Mouse (Mus musculus) limb, embryonic 13.5 days (tissue): ENCODE measurements around the gene Gtpbp1. TPM values are rescaled to one million over a fixed set of nuclear protein-coding genes. Genes with fewer than 3 reads are reported as not detected.

Source experiments
- ATAC-seq: fragments of 200-750 bp; cut with Nextera tagmentation; 2 replicates; pipeline ENCODE4 v1.8.0; 2017; ENCODE audit warnings: low read depth, moderate number of reproducible peaks, moderate TSS enrichment; ENCODE audit not compliant: low FRiP score
- H3K27ac ChIP-seq: fragments of 300-500 bp; sonication (generic); 2 replicates; pipeline ENCODE4 v1.5.1; 2015; ENCODE audit warnings: inconsistent platforms, mild to moderate bottlenecking, moderate library complexity
- H3K27me3 ChIP-seq: fragments of 300-500 bp; sonication (generic); 2 replicates; pipeline ENCODE4 v1.6.1; 2015; ENCODE audit warnings: mild to moderate bottlenecking, inconsistent platforms
- H3K36me3 ChIP-seq: fragments of 300-500 bp; sonication (generic); 2 replicates; pipeline ENCODE4 v1.6.1; 2015; ENCODE audit warnings: inconsistent platforms, mild to moderate bottlenecking, moderate library complexity
- H3K4me1 ChIP-seq: fragments of 300-500 bp; sonication (generic); 2 replicates; pipeline ENCODE4 v1.6.1; 2015; ENCODE audit warnings: inconsistent platforms
- H3K4me2 ChIP-seq: fragments of 300-500 bp; sonication (generic); replicated peaks from 2 replicates; pipeline ENCODE4 v1.6.1; 2015; ENCODE audit warnings: inconsistent platforms, mild to moderate bottlenecking, moderate library complexity
- H3K4me3 ChIP-seq: fragments of 300-500 bp; sonication (generic); 2 replicates; pipeline ENCODE4 v1.5.1; 2015; ENCODE audit warnings: moderate library complexity, mild to moderate bottlenecking, inconsistent platforms
- H3K9ac ChIP-seq: fragments of 300-500 bp; sonication (generic); 2 replicates; pipeline ENCODE4 v1.6.1; 2015; ENCODE audit warnings: mild to moderate bottlenecking, inconsistent platforms
- H3K9me3 ChIP-seq: fragments of 300-500 bp; sonication (generic); 2 replicates; pipeline ENCODE4 v1.6.1; 2016; ENCODE audit warnings: inconsistent platforms
- WGBS: fragments of 180-500 bp; shearing (Covaris S2); methylation state at CpG from one replicate; pipeline ENCODE4 v1.1.7; 2015; 5-methylcytosine and 5-hydroxymethylcytosine counted together
- polyA plus RNA-seq: library from polyadenylated mRNA; unstranded; fragments of >200 nt; fragmentation: Nextera tagmentation; extraction: Ambion mirVana; gene quantifications from 2 replicates; pipeline ENCODE4 v1.2.1, GENCODE M21; 2015

Gtpbp1 gene
- polyA plus RNA-seq, 1 experiment from 2014 or later: 40.8 TPM

GRCm38 (mm10) chr15:79747998-79748397 lies 57.4 kb downstream of the Gtpbp1 start:
- ATAC-seq: no peak
- no peak overlapping the region for H3K27ac ChIP-seq
- no peaks in the 10 kb centered on the region for H3K27me3 ChIP-seq
- no peaks in the 10 kb centered on the region for H3K9me3 ChIP-seq
- H3K4me3 ChIP-seq: no peak overlapping the region
- no peak overlapping the region for H3K4me2 ChIP-seq
- WGBS: 61% methylated on average over 11 of the region's 11 CpGs
- no peak overlapping the region for H3K9ac ChIP-seq
- peaks cover 17% of the 10 kb centered on the region for H3K4me1 ChIP-seq
- H3K36me3 ChIP-seq: no peaks in the 10 kb centered on the region

GRCm38 (mm10) chr15:79749162-79749561 lies 58.5 kb downstream of the Gtpbp1 start:
- Histone ChIP-seq H3K4me3 (no peak overlapping the region), H3K36me3 (no peaks in the 10 kb centered on the region), H3K9ac (no peak overlapping the region), H3K4me2 (no peak overlapping the region), H3K27ac (no peak overlapping the region), H3K9me3 (no peaks in the 10 kb centered on the region), H3K4me1 (peaks cover 18% of the 10 kb centered on the region), H3K27me3 (no peaks in the 10 kb centered on the region)
- no peak for ATAC-seq
- WGBS: 88% methylated on average over 7 of the region's 7 CpGs

GRCm38 (mm10) chr15:79750266-79750665 lies 59.6 kb downstream of the Gtpbp1 start:
- 85% methylated on average over 8 of the region's 8 CpGs for WGBS
- Histone ChIP-seq H3K9me3 (no peaks in the 10 kb centered on the region), H3K4me1 (peaks cover 10% of the 10 kb centered on the region), H3K4me3 (no peak overlapping the region), H3K27ac (no peak overlapping the region), H3K4me2 (no peak overlapping the region), H3K36me3 (no peaks in the 10 kb centered on the region), H3K9ac (no peak overlapping the region), H3K27me3 (no peaks in the 10 kb centered on the region)
- no peak for ATAC-seq

GRCm38 (mm10) chr15:79751772-79752171 lies 61.1 kb downstream of the Gtpbp1 start:
- 81% methylated on average over 17 of the region's 17 CpGs for WGBS
- H3K4me1 ChIP-seq: peaks cover 4% of the 10 kb centered on the region
- H3K36me3 ChIP-seq: no peaks in the 10 kb centered on the region
- H3K4me2 ChIP-seq: no peak overlapping the region
- no peaks in the 10 kb centered on the region for H3K27me3 ChIP-seq
- H3K4me3 ChIP-seq: no peak overlapping the region
- no peaks in the 10 kb centered on the region for H3K9me3 ChIP-seq
- H3K9ac ChIP-seq: no peak overlapping the region
- no peak for ATAC-seq
- no peak overlapping the region for H3K27ac ChIP-seq

- ATAC-seq: peak; percentile 59; the same call in 1 of the 2 replicates
- 21% methylated on average over 11 of the region's 11 CpGs for WGBS
Measured at GRCm38 (mm10) chr15:79752742-79753419, 62.2 kb downstream of the Gtpbp1 start.

GRCm38 (mm10) chr15:79753420-79753752 lies 62.7 kb downstream of the Gtpbp1 start:
- Histone ChIP-seq H3K9ac (peak overlapping the region; percentile 35; the same call in 1 of the 2 replicates), H3K4me1 (peaks cover 4% of the 10 kb centered on the region), H3K27me3 (no peaks in the 10 kb centered on the region), H3K4me3 (no peak overlapping the region), H3K4me2 (no peak overlapping the region), H3K9me3 (no peaks in the 10 kb centered on the region), H3K27ac (no peak overlapping the region), H3K36me3 (0 out of 2 replicates have a peak, but pooled peaks cover 5% of the 10 kb centered on the region)
- 0 out of 2 replicates have a peak, but pooled peaks have one; percentile 8 for ATAC-seq
- 86% methylated on average over 3 of the region's 3 CpGs for WGBS

More at GRCm38 (mm10) chr15:79752742-79753419, 62.2 kb downstream of the Gtpbp1 start:
- H3K36me3 ChIP-seq: 0 out of 2 replicates have a peak, but pooled peaks cover 5% of the 10 kb centered on the region
- H3K9ac ChIP-seq: no peak overlapping the region
- H3K27me3 ChIP-seq: no peaks in the 10 kb centered on the region
- H3K9me3 ChIP-seq: no peaks in the 10 kb centered on the region
- no peak overlapping the region for H3K4me3 ChIP-seq
- no peak overlapping the region for H3K4me2 ChIP-seq
- H3K27ac ChIP-seq: no peak overlapping the region
- H3K4me1 ChIP-seq: peaks cover 4% of the 10 kb centered on the region

- Histone ChIP-seq H3K4me2 (no peak overlapping the region), H3K9ac (peak overlapping the region; percentile 35), H3K9me3 (no peaks in the 10 kb centered on the region), H3K4me1 (peaks cover 4% of the 10 kb centered on the region), H3K27me3 (no peaks in the 10 kb centered on the region), H3K27ac (no peak overlapping the region), H3K36me3 (0 out of 2 replicates have a peak, but pooled peaks cover 5% of the 10 kb centered on the region), H3K4me3 (no peak overlapping the region)
- WGBS: 41% methylated on average over 4 of the region's 4 CpGs
- no peak for ATAC-seq
Measured at GRCm38 (mm10) chr15:79753873-79754272, 63.2 kb downstream of the Gtpbp1 start.

- H3K27me3 ChIP-seq: no peaks in the 10 kb centered on the region
Measured at GRCm38 (mm10) chr15:79755176-79755575, 64.5 kb downstream of the Gtpbp1 start.

GRCm38 (mm10) chr15:79755977-79756625 lies 65.5 kb downstream of the Gtpbp1 start:
- no peak for ATAC-seq
- no peaks in the 10 kb centered on the region for H3K9me3 ChIP-seq
- H3K27me3 ChIP-seq: no peaks in the 10 kb centered on the region
- H3K36me3 ChIP-seq: peaks cover 11% of the 10 kb centered on the region
- no peak overlapping the region for H3K4me2 ChIP-seq
- no peak overlapping the region for H3K4me3 ChIP-seq
- no peak overlapping the region for H3K27ac ChIP-seq
- WGBS: 72% methylated on average over 8 of the region's 8 CpGs
- H3K9ac ChIP-seq: peak overlapping the region; percentile 43; the same call in 1 of the 2 replicates
- H3K4me1 ChIP-seq: peaks cover 4% of the 10 kb centered on the region

More at GRCm38 (mm10) chr15:79755176-79755575, 64.5 kb downstream of the Gtpbp1 start:
- H3K4me1 ChIP-seq: peaks cover 4% of the 10 kb centered on the region
- no peaks in the 10 kb centered on the region for H3K9me3 ChIP-seq
- H3K27ac ChIP-seq: no peak overlapping the region
- H3K36me3 ChIP-seq: 0 out of 2 replicates have a peak, but pooled peaks cover 5% of the 10 kb centered on the region
- no peak overlapping the region for H3K4me3 ChIP-seq
- no peak overlapping the region for H3K4me2 ChIP-seq
- no peak overlapping the region for H3K9ac ChIP-seq
- no peak for ATAC-seq
- WGBS: 83% methylated on average over 4 of the region's 4 CpGs

GRCm38 (mm10) chr15:79757118-79757517 lies 66.5 kb downstream of the Gtpbp1 start:
- no peaks in the 10 kb centered on the region for H3K27me3 ChIP-seq
- H3K36me3 ChIP-seq: peaks cover 20% of the 10 kb centered on the region
- H3K9me3 ChIP-seq: no peaks in the 10 kb centered on the region
- H3K4me3 ChIP-seq: no peak overlapping the region
- 0 out of 2 replicates have a peak overlapping the region, but pooled peaks have one; percentile 19 for H3K9ac ChIP-seq
- WGBS: 91% methylated on average over 3 of the region's 3 CpGs
- peaks cover 4% of the 10 kb centered on the region for H3K4me1 ChIP-seq
- ATAC-seq: no peak
- no peak overlapping the region for H3K27ac ChIP-seq
- H3K4me2 ChIP-seq: no peak overlapping the region

GRCm38 (mm10) chr15:79760956-79761355 lies 70.3 kb downstream of the Gtpbp1 start:
- Histone ChIP-seq H3K4me2 (no peak overlapping the region), H3K4me1 (no peaks in the 10 kb centered on the region), H3K9me3 (no peaks in the 10 kb centered on the region), H3K27me3 (no peaks in the 10 kb centered on the region), H3K27ac (no peak overlapping the region), H3K9ac (no peak overlapping the region), H3K4me3 (no peak overlapping the region), H3K36me3 (peaks cover 54% of the 10 kb centered on the region)
- 89% methylated on average over 6 of the region's 6 CpGs for WGBS
- no peak for ATAC-seq

GRCm38 (mm10) chr15:79763001-79763400 lies 72.4 kb downstream of the Gtpbp1 start:
- Histone ChIP-seq H3K9ac (no peak overlapping the region), H3K36me3 (peaks cover 50% of the 10 kb centered on the region), H3K27ac (no peak overlapping the region), H3K4me3 (no peak overlapping the region), H3K4me2 (no peak overlapping the region), H3K27me3 (no peaks in the 10 kb centered on the region), H3K9me3 (no peaks in the 10 kb centered on the region), H3K4me1 (no peaks in the 10 kb centered on the region)
- 91% methylated on average over 9 of the region's 9 CpGs for WGBS
- ATAC-seq: no peak
